Mouse (Mus musculus) myocyte (in vitro differentiated cells): ENCODE data around the gene Irs4.

Experiments
- E2F4 ChIP-seq: IDR thresholded peaks from one replicate; pipeline ENCODE4 v1.6.1; 2011; ENCODE audit warnings: mild to moderate bottlenecking, control low read depth, moderate library complexity; ENCODE audit not compliant: insufficient read depth
- POLR2A ChIP-seq: IDR thresholded peaks from one replicate; pipeline ENCODE4 v1.6.1; 2011; ENCODE audit warnings: low read depth, mild to moderate bottlenecking, control low read depth, moderate library complexity; ENCODE audit not compliant: insufficient read length

DNA sequence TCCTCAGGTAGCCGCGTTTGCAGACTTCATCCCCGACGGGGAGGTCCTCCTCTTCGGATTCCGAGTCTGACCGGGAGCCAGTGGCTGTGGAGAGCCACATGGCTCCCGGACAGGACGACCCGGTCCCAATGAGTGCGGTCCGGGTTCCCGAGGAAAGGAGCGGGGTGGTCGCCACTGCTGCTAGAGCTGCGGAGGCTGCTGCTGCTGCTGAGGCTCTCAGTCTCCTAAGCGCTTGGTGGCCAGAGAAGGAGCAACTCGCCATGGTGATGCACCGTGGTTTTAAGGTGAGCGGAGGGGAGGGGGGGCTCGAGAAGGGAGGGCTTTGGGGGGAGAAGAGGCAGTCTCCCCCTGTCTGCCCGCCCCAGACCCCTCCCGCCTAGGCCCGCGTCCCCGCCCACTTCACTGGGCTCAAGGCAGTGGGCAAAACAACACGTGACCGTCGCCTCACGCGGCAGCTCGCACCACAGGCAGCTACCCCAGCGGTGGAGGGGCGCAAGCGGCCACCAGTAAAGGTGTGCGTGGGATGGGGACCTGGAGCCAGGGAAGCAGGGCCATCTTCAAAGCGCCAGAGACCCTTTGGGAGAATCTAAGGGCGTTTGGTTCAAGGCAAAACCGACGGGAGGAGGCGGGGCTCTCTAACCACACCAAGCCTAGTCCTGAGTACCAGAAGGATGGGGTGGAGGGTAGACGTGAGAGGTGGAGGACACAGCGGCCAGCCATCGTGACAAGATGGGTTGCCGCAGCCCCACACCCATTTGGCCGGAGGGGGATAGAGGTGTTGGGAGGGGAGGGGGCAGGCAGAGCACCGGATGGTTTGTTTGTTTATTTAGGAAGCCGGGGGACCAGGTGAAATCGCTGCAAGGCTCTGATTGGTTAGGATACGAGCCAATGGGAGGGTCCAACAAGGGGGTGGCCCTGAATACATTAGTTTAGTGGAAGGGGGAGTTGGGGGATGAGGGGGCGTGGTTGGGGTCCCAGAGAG is at the start of gene Irs4:
- TF ChIP-seq E2F4 (no peak), POLR2A (no peak)
